Mouse (Mus musculus): ENCODE data around the gene Itgad. TPM values are rescaled to one million over a fixed set of nuclear protein-coding genes. Genes with fewer than 3 reads are reported as not detected.

Itgad gene
- polyA plus RNA-seq, 1 experiment, result 0.92 TPM

- peak; percentile 49; the same call in 1 of the 2 replicates for TF ChIP-seq POLR2A (IDR thresholded peaks at IDR 0.05; ENCODE audit: borderline replicate concordance, insufficient read depth, low read length)
- TF ChIP-seq CTCF (IDR thresholded peaks at IDR 0.05; ENCODE audit: borderline replicate concordance, insufficient read depth, low read depth, low read length), result 0 out of 2 replicates have a peak, but pooled peaks have one; percentile 3
- WGBS, result under 1% methylated on average over 72 of the region's 72 CpGs
- Histone ChIP-seq H3K4me3 (replicated peaks; ENCODE audit: insufficient read depth, low read depth, low read length) (peak within 1 kb of the TSS; percentile 95), H3K27me3 (ENCODE audit: control insufficient read depth, insufficient read depth, low read length) (no peaks in the 10 kb centered on the region), H3K4me1 (ENCODE audit: control insufficient read depth, insufficient read depth, low read length) (peaks cover 11% of the 10 kb centered on the region), H3K27ac (ENCODE audit: insufficient read depth, low read length) (peak within 1 kb of the TSS; percentile 96)
- peak; percentile 99 to 100 for DNase-seq
These were observed 84.0 kb downstream of the Itgad start, which contains the start of gene 9130023H24Rik for GRCm38 (mm10) chr7:128237927-128238778. 9130023H24Rik (minus strand) TSS chr7:128238031.

DNA sequence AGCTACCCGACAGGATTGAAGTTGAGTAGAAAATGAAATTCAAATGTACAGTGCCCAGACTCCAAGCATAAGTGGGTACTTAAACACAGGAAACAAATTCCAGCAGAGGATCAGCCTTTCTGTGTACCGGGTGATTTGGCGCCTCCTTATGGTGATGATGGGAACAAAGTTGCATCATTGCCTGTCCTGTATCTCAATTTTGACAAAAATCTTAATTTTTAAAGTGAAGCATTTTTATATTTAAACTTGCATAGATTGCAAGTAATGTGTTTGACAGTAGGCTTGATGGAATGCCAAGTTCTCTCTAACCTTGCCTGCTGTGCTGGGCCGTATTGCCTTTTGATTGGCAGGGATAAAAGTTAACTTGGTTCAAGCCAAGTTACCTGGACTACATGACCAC lies 84.8 kb downstream of the Itgad start:
- Histone ChIP-seq H3K27ac (ENCODE audit: insufficient read depth, low read length) (no peak overlapping the region), H3K4me3 (replicated peaks; ENCODE audit: insufficient read depth, low read depth, low read length) (no peak overlapping the region), H3K27me3 (ENCODE audit: control insufficient read depth, insufficient read depth, low read length) (no peaks in the 10 kb centered on the region), H3K4me1 (ENCODE audit: control insufficient read depth, insufficient read depth, low read length) (peaks cover 11% of the 10 kb centered on the region)
- DNase-seq, result peak in 1 of 2 experiments; percentile 15
- TF ChIP-seq CTCF (IDR thresholded peaks at IDR 0.05; ENCODE audit: borderline replicate concordance, insufficient read depth, low read depth, low read length) (no peak), POLR2A (IDR thresholded peaks at IDR 0.05; ENCODE audit: borderline replicate concordance, insufficient read depth, low read length) (no peak)
- WGBS, result 14% methylated on average over 4 of the region's 4 CpGs

DNA sequence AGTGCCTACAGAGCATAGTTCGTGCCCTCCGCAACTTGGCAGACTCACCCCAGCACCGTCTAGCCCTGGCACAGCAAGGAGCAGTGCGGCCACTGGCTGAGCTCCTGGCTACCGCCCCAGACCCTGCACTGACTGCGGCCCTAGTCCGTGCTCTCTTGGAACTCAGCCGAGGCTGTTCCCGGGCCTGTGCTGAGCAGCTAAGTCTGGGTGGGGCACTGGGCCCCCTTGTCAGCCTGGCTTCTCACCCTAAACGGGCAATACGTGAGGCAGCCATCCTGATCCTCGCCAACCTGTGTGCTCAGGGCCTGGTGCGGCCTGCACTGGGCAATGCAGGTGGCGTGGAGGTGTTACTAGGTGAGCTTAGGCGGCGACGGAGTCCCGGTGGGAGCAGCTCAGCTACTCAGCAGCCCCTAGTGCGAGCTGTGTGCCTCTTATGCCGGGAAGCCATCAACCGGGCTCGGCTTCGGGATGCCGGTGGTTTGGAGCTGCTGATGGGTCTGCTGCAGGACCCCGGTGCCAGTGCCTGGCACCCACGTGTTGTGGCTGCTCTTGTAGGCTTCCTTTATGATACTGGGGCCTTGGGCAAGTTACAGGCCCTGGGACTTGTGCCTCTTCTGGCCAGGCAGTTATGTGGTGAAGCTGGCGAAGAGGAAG lies 86.1 kb downstream of the Itgad start:
- 57% methylated on average over 27 of the region's 27 CpGs for WGBS
- TF ChIP-seq POLR2A (IDR thresholded peaks at IDR 0.05; ENCODE audit: borderline replicate concordance, insufficient read depth, low read length), result no peak
- H3K4me1 ChIP-seq (ENCODE audit: control insufficient read depth, insufficient read depth, low read length), result peaks cover 14% of the 10 kb centered on the region

DNA sequence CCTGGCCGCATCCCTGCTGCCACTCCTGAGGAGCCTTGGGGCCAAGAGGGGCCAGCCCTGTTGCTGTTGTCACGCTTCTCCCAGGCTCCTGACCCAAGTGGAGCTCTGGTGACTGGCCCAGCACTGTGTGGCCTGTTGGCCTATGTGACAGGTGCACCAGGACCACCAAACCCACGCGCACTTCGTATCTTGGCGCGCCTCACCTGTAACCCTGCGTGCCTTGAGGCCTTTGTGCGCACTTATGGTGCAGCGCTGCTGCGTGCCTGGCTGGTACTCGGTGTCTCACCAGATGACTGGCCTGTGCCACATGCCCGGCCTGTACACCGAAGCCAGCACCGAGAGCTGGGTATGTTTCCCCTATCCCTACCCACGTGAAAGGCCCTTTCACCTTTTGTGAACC lies 88.2 kb downstream of the Itgad start:
- H3K27me3 ChIP-seq (ENCODE audit: control insufficient read depth, insufficient read depth, low read length), result no peaks in the 10 kb centered on the region
- WGBS, result 94% methylated on average over 16 of the region's 16 CpGs
- DNase-seq, result no peak
- H3K4me1 ChIP-seq (ENCODE audit: control insufficient read depth, insufficient read depth, low read length), result peaks cover 19% of the 10 kb centered on the region
- no peak for TF ChIP-seq CTCF (IDR thresholded peaks at IDR 0.05; ENCODE audit: borderline replicate concordance, insufficient read depth, low read depth, low read length)
- TF ChIP-seq POLR2A (IDR thresholded peaks at IDR 0.05; ENCODE audit: borderline replicate concordance, insufficient read depth, low read length), result no peak
- no peak overlapping the region for H3K4me3 ChIP-seq (replicated peaks; ENCODE audit: insufficient read depth, low read depth, low read length)
- no peak overlapping the region for H3K27ac ChIP-seq (ENCODE audit: insufficient read depth, low read length)

More for the DNA sequence above, 86.1 kb downstream of the Itgad start:
- H3K4me3 ChIP-seq (replicated peaks; ENCODE audit: insufficient read depth, low read depth, low read length), result no peak overlapping the region
- H3K27me3 ChIP-seq (ENCODE audit: control insufficient read depth, insufficient read depth, low read length), result no peaks in the 10 kb centered on the region
- DNase-seq, result peak; percentile 47 to 49
- H3K27ac ChIP-seq (ENCODE audit: insufficient read depth, low read length), result no peak overlapping the region

DNA sequence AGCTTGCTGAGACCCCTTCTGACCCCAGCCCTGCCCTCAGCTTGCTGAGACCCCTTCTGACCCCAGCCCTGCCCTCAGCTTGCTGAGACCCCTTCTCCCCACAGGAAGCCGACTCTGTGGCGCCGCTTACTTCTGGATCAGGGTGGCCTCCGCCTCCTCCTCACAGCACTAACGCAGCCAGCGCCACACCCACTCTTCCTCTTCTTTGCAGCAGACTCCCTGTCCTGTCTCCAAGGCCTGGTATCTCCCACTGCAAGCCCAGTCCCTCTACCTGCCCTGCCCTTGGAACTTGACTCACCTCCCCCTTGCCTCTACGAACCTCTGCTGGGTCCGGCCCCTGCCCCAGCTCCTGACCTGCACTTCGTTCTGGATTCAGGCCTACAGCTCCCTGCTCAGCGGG lies 89.7 kb downstream of the Itgad start:
- Histone ChIP-seq H3K4me3 (replicated peaks; ENCODE audit: insufficient read depth, low read depth, low read length) (no peak overlapping the region), H3K4me1 (ENCODE audit: control insufficient read depth, insufficient read depth, low read length) (peaks cover 19% of the 10 kb centered on the region), H3K27me3 (ENCODE audit: control insufficient read depth, insufficient read depth, low read length) (no peaks in the 10 kb centered on the region), H3K27ac (ENCODE audit: insufficient read depth, low read length) (no peak overlapping the region)
- TF ChIP-seq POLR2A (IDR thresholded peaks at IDR 0.05; ENCODE audit: borderline replicate concordance, insufficient read depth, low read length) (no peak), CTCF (IDR thresholded peaks at IDR 0.05; ENCODE audit: borderline replicate concordance, insufficient read depth, low read depth, low read length) (no peak)
- 74% methylated on average over 10 of the region's 10 CpGs for WGBS
- DNase-seq, result no peak

DNA sequence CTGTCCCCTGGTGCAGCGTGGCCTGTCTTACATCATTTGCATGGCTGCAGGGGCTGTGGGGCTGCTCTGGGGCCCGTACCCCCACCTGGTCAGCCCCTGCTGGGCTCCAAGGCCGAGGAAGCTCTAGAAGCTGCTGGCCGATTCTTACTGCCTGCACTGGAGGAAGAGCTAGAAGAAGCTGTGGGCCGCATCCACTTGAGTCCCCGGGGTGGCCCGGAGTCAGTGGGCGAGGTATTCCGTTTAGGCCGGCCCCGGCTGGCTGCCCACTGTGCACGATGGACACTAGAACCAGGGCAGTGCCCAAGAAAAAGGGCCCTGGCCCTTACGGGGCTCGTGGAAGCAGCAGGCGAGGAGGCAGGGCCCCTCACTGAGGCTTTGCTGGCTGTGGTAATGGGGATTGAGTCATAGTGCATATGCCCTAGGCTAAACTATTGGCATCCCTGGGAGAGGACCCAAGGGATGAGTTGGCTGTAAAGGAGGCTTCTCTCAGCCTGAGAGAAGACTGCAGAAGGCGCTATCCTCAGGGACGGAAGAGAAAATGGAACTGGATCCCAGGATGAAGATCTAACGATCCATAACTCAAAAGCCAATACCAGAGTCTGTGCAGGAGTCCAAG lies 90.3 kb downstream of the Itgad start:
- 78% methylated on average over 18 of the region's 18 CpGs for WGBS
- DNase-seq, result no peak
- Histone ChIP-seq H3K27ac (ENCODE audit: insufficient read depth, low read length) (no peak overlapping the region), H3K4me3 (replicated peaks; ENCODE audit: insufficient read depth, low read depth, low read length) (no peak overlapping the region), H3K27me3 (ENCODE audit: control insufficient read depth, insufficient read depth, low read length) (no peaks in the 10 kb centered on the region), H3K4me1 (ENCODE audit: control insufficient read depth, insufficient read depth, low read length) (peaks cover 19% of the 10 kb centered on the region)
- TF ChIP-seq POLR2A (IDR thresholded peaks at IDR 0.05; ENCODE audit: borderline replicate concordance, insufficient read depth, low read length) (no peak), CTCF (IDR thresholded peaks at IDR 0.05; ENCODE audit: borderline replicate concordance, insufficient read depth, low read depth, low read length) (no peak)

DNA sequence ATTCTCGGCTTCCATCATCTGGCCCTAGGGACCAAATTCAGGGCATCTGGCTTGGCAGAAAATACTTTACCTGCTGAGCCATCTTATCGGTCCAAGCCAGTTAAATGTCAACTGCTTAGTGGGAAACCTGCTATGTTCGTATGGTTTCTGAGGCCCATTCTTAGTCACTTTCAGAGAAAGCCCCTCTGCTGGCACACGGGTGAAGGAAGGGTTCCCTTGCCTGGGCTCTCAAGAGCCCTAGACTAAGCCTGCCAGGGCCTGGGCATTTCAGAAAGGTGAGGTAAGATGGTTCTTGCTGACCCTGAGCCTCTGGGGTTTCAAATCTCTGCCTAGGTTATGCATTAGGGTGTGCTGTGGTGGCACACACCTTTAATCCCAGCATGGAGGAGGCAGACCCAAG lies 91.4 kb downstream of the Itgad start:
- H3K27ac ChIP-seq (ENCODE audit: insufficient read depth, low read length), result no peak overlapping the region
- 17% methylated on average over 4 of the region's 4 CpGs for WGBS
- H3K4me1 ChIP-seq (ENCODE audit: control insufficient read depth, insufficient read depth, low read length), result peaks cover 12% of the 10 kb centered on the region; the same call in 1 of the 2 replicates
- H3K4me3 ChIP-seq (replicated peaks; ENCODE audit: insufficient read depth, low read depth, low read length), result no peak overlapping the region
- TF ChIP-seq POLR2A (IDR thresholded peaks at IDR 0.05; ENCODE audit: borderline replicate concordance, insufficient read depth, low read length), result no peak
- TF ChIP-seq CTCF (IDR thresholded peaks at IDR 0.05; ENCODE audit: borderline replicate concordance, insufficient read depth, low read depth, low read length), result no peak
- no peak for DNase-seq
- H3K27me3 ChIP-seq (ENCODE audit: control insufficient read depth, insufficient read depth, low read length), result no peaks in the 10 kb centered on the region
